Mouse (Mus musculus) hindbrain, embryonic 14.5 days (tissue): ENCODE measurements at regions not wholly inside any gene's neighbourhood (a gene's known extent, or its start where the extent isn't known, plus 50 kb on each side); places are given as distances from the start of the nearest gene placed in this dataset.

ENCODE experiments used
- ATAC-seq: fragments of 200-750 bp; cut with Nextera tagmentation; 2 replicates; pipeline ENCODE4 v1.8.0; 2017; ENCODE audit warnings: moderate number of reproducible peaks, mild to moderate bottlenecking, moderate TSS enrichment, moderate library complexity; ENCODE audit not compliant: low FRiP score
- DNase-seq: peaks from one replicate; pipeline ENCODE4 v3.0.0-alpha.2; 2015; ENCODE audit warnings: low spot score
- H3K27ac ChIP-seq: fragments of 300-500 bp; sonication (generic); 2 replicates; pipeline ENCODE4 v1.5.1; 2014; ENCODE audit warnings: mild to moderate bottlenecking, moderate library complexity
- H3K27me3 ChIP-seq: fragments of 300-500 bp; sonication (generic); 2 replicates; pipeline ENCODE4 v1.6.1; 2014; ENCODE audit warnings: mild to moderate bottlenecking, low read length, mixed read lengths; ENCODE audit not compliant: control insufficient read depth, insufficient read depth
- H3K36me3 ChIP-seq: fragments of 300-500 bp; sonication (generic); replicated peaks from 2 replicates; pipeline ENCODE4 v1.6.1; 2014; ENCODE audit not compliant: control insufficient read depth, insufficient read depth
- H3K4me1 ChIP-seq: fragments of 300-500 bp; sonication (generic); replicated peaks from 2 replicates; pipeline ENCODE4 v1.6.1; 2014; ENCODE audit warnings: antibody characterized with exemption, low read length, mixed read lengths; ENCODE audit not compliant: control insufficient read depth, insufficient read depth
- H3K4me2 ChIP-seq: fragments of 300-500 bp; sonication (generic); replicated peaks from 2 replicates; pipeline ENCODE4 v1.6.1; 2014; ENCODE audit warnings: mild to moderate bottlenecking, moderate library complexity
- H3K4me3 ChIP-seq: fragments of 300-500 bp; sonication (generic); replicated peaks from 2 replicates; pipeline ENCODE4 v1.5.1; 2014; ENCODE audit warnings: mild to moderate bottlenecking, low read length
- H3K9ac ChIP-seq: fragments of 300-500 bp; sonication (generic); 2 replicates; pipeline ENCODE4 v1.6.1; 2014
- H3K9me3 ChIP-seq: fragments of 300-500 bp; sonication (generic); 2 replicates; pipeline ENCODE4 v1.6.1; 2016; ENCODE audit warnings: low read length; ENCODE audit not compliant: control insufficient read depth
- WGBS: fragments of 180-500 bp; shearing (Covaris S2); extraction: QIAGEN DNeasy Blood & Tissue Kit; methylation state at CpG from one replicate; pipeline ENCODE4 v1.1.7; 2014; 5-methylcytosine and 5-hydroxymethylcytosine counted together

- DNase-seq (no peak), ATAC-seq (no peak)
- no peaks in the 10 kb centered on the region for H3K9me3 ChIP-seq
- H3K4me1 ChIP-seq = no peaks in the 10 kb centered on the region
- H3K27me3 ChIP-seq = no peaks in the 10 kb centered on the region
- no peak overlapping the region for H3K27ac ChIP-seq
- no peak overlapping the region for H3K4me2 ChIP-seq
- no peak overlapping the region for H3K9ac ChIP-seq
- 85% methylated on average over 10 of the region's 10 CpGs for WGBS
- no peak overlapping the region for H3K4me3 ChIP-seq
- H3K36me3 ChIP-seq = no peaks in the 10 kb centered on the region
Observed at GRCm38 (mm10) chr7:70541881-70542665, 175.5 kb upstream of the Nr2f2 start.

GRCm38 (mm10) chr7:70539121-70539642, 172.6 kb upstream of the Nr2f2 start:
- DNase-seq = no peak
- Histone ChIP-seq H3K27ac (no peak overlapping the region), H3K4me1 (no peaks in the 10 kb centered on the region), H3K36me3 (no peaks in the 10 kb centered on the region), H3K9ac (no peak overlapping the region), H3K27me3 (no peaks in the 10 kb centered on the region), H3K4me3 (no peak overlapping the region), H3K9me3 (no peaks in the 10 kb centered on the region), H3K4me2 (no peak overlapping the region)
- WGBS = 78% methylated on average over 9 of the region's 9 CpGs
- no peak for ATAC-seq

GRCm38 (mm10) chr7:70536046-70536445, 169.5 kb upstream of the Nr2f2 start:
- H3K27me3 ChIP-seq = no peaks in the 10 kb centered on the region
- H3K9me3 ChIP-seq = peaks cover 3% of the 10 kb centered on the region; the same call in 1 of the 2 replicates
- no peak overlapping the region for H3K4me2 ChIP-seq
- no peaks in the 10 kb centered on the region for H3K36me3 ChIP-seq
- DNase-seq (no peak), ATAC-seq (no peak)
- H3K27ac ChIP-seq = no peak overlapping the region
- H3K4me1 ChIP-seq = no peaks in the 10 kb centered on the region
- no peak overlapping the region for H3K9ac ChIP-seq
- WGBS = 84% methylated on average over 6 of the region's 6 CpGs
- H3K4me3 ChIP-seq = no peak overlapping the region

GRCm38 (mm10) chr7:70533552-70533951, 167.0 kb upstream of the Nr2f2 start:
- no peaks in the 10 kb centered on the region for H3K27me3 ChIP-seq
- WGBS = 51% methylated on average over 1 of the region's 1 CpGs
- no peak overlapping the region for H3K4me3 ChIP-seq
- ATAC-seq = no peak
- H3K27ac ChIP-seq = no peak overlapping the region
- H3K36me3 ChIP-seq = no peaks in the 10 kb centered on the region
- peaks cover 6% of the 10 kb centered on the region; the same call in 1 of the 2 replicates for H3K9me3 ChIP-seq
- DNase-seq = no peak
- no peak overlapping the region for H3K4me2 ChIP-seq
- H3K9ac ChIP-seq = no peak overlapping the region
- no peaks in the 10 kb centered on the region for H3K4me1 ChIP-seq

GRCm38 (mm10) chr7:70527921-70528320, 161.4 kb upstream of the Nr2f2 start:
- Histone ChIP-seq H3K4me3 (no peak overlapping the region), H3K4me2 (no peak overlapping the region), H3K36me3 (no peaks in the 10 kb centered on the region), H3K27ac (no peak overlapping the region), H3K4me1 (no peaks in the 10 kb centered on the region), H3K9me3 (peaks cover 6% of the 10 kb centered on the region; the same call in 1 of the 2 replicates), H3K27me3 (no peaks in the 10 kb centered on the region), H3K9ac (no peak overlapping the region)
- DNase-seq (no peak), ATAC-seq (no peak)
- 80% methylated on average over 4 of the region's 4 CpGs for WGBS

GRCm38 (mm10) chr7:70525372-70525771, 158.8 kb upstream of the Nr2f2 start:
- Histone ChIP-seq H3K4me3 (no peak overlapping the region), H3K4me1 (no peaks in the 10 kb centered on the region), H3K9ac (no peak overlapping the region), H3K27me3 (no peaks in the 10 kb centered on the region), H3K9me3 (no peaks in the 10 kb centered on the region), H3K36me3 (no peaks in the 10 kb centered on the region), H3K27ac (no peak overlapping the region), H3K4me2 (no peak overlapping the region)
- no peak for ATAC-seq
- 97% methylated on average over 2 of the region's 2 CpGs for WGBS
- DNase-seq = no peak

GRCm38 (mm10) chr7:70524744-70525143, 158.2 kb upstream of the Nr2f2 start:
- Histone ChIP-seq H3K36me3 (no peaks in the 10 kb centered on the region), H3K9me3 (no peaks in the 10 kb centered on the region), H3K27ac (no peak overlapping the region), H3K4me2 (no peak overlapping the region), H3K9ac (no peak overlapping the region), H3K27me3 (no peaks in the 10 kb centered on the region), H3K4me1 (no peaks in the 10 kb centered on the region), H3K4me3 (no peak overlapping the region)
- WGBS = 91% methylated on average over 9 of the region's 9 CpGs
- no peak for ATAC-seq
- DNase-seq = no peak

- no peaks in the 10 kb centered on the region for H3K27me3 ChIP-seq
- H3K9me3 ChIP-seq = no peaks in the 10 kb centered on the region
- no peaks in the 10 kb centered on the region for H3K36me3 ChIP-seq
- H3K9ac ChIP-seq = no peak overlapping the region
- DNase-seq (no peak), ATAC-seq (no peak)
- WGBS = 98% methylated on average over 4 of the region's 4 CpGs
- H3K27ac ChIP-seq = no peak overlapping the region
- H3K4me2 ChIP-seq = no peak overlapping the region
- H3K4me1 ChIP-seq = no peaks in the 10 kb centered on the region
- no peak overlapping the region for H3K4me3 ChIP-seq
Observed at GRCm38 (mm10) chr7:70524251-70524650, 157.7 kb upstream of the Nr2f2 start.

GRCm38 (mm10) chr7:70516741-70517140, 150.2 kb upstream of the Nr2f2 start:
- Histone ChIP-seq H3K36me3 (no peaks in the 10 kb centered on the region), H3K9ac (no peak overlapping the region), H3K4me3 (no peak overlapping the region), H3K4me1 (peaks cover 3% of the 10 kb centered on the region; the same call in 1 of the 2 replicates), H3K27me3 (no peaks in the 10 kb centered on the region), H3K9me3 (no peaks in the 10 kb centered on the region), H3K27ac (no peak overlapping the region), H3K4me2 (no peak overlapping the region)
- WGBS = 55% methylated on average over 3 of the region's 3 CpGs
- ATAC-seq (no peak), DNase-seq (no peak)
